Mouse (Mus musculus): ENCODE results near the gene Rasl12. TPM values are rescaled to one million over a fixed set of nuclear protein-coding genes. Genes with fewer than 3 reads are reported as not detected.

The Rasl12 gene
- polyA plus RNA-seq, 1 experiment: 7.8 TPM

- DNase-seq: no peak
- Histone ChIP-seq H3K27ac (ENCODE audit: control insufficient read depth, insufficient read depth, low read length) (no peak overlapping the region), H3K36me3 (ENCODE audit: control insufficient read depth, insufficient read depth, low read length) (no peaks in the 10 kb centered on the region), H3K4me1 (replicated peaks; ENCODE audit: control insufficient read depth, insufficient read depth, low read length) (no peaks in the 10 kb centered on the region), H3K27me3 (ENCODE audit: control insufficient read depth, insufficient read depth, low read length) (no peaks in the 10 kb centered on the region), H3K4me3 (ENCODE audit: control insufficient read depth, insufficient read depth, low read length) (no peak overlapping the region)
- no peak for TF ChIP-seq POLR2A (IDR thresholded peaks at IDR 0.05; ENCODE audit: control insufficient read depth, extremely low read depth, insufficient read depth, low read length, poor library complexity)
- TF ChIP-seq CTCF (IDR thresholded peaks at IDR 0.05; ENCODE audit: borderline replicate concordance, control insufficient read depth, extremely low read depth, insufficient read depth, low read length, poor library complexity): no peak
- 94% methylated on average over 5 of the region's 5 CpGs for WGBS
Observed at GRCm38 (mm10) chr9:65428003-65428402, 29.7 kb downstream of the Rasl12 start.

- Histone ChIP-seq H3K36me3 (ENCODE audit: control insufficient read depth, insufficient read depth, low read length) (no peaks in the 10 kb centered on the region), H3K27me3 (ENCODE audit: control insufficient read depth, insufficient read depth, low read length) (no peaks in the 10 kb centered on the region), H3K27ac (ENCODE audit: control insufficient read depth, insufficient read depth, low read length) (no peak overlapping the region), H3K4me3 (ENCODE audit: control insufficient read depth, insufficient read depth, low read length) (no peak overlapping the region), H3K4me1 (replicated peaks; ENCODE audit: control insufficient read depth, insufficient read depth, low read length) (no peaks in the 10 kb centered on the region)
- no peak for DNase-seq
- no peak for TF ChIP-seq CTCF (IDR thresholded peaks at IDR 0.05; ENCODE audit: borderline replicate concordance, control insufficient read depth, extremely low read depth, insufficient read depth, low read length, poor library complexity)
- TF ChIP-seq POLR2A (IDR thresholded peaks at IDR 0.05; ENCODE audit: control insufficient read depth, extremely low read depth, insufficient read depth, low read length, poor library complexity): no peak
Observed at GRCm38 (mm10) chr9:65430401-65430800, 32.1 kb downstream of the Rasl12 start.

DNA sequence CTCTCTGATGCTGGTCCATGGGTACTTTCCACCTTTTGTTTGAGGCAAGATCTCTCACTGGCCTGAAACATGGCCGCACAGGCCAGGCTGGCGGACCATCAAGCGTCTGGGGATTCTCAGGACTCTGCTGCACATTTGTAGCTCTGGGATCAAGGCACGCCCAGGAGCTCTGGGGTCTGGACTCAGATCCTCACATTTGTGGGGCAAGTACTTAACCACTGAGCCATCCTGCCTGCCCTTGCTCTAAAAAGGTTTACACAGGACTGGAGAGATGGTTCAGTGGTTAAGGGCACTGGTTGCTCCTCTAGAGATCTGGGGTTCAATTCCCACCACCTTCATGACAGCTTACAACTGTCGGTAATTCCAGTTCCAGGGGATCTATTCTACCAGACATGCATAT, 32.6 kb downstream of the Rasl12 start:
- TF ChIP-seq CTCF (IDR thresholded peaks at IDR 0.05; ENCODE audit: borderline replicate concordance, control insufficient read depth, extremely low read depth, insufficient read depth, low read length, poor library complexity) (no peak), POLR2A (IDR thresholded peaks at IDR 0.05; ENCODE audit: control insufficient read depth, extremely low read depth, insufficient read depth, low read length, poor library complexity) (no peak)
- DNase-seq: no peak
- Histone ChIP-seq H3K27me3 (ENCODE audit: control insufficient read depth, insufficient read depth, low read length) (no peaks in the 10 kb centered on the region), H3K4me3 (ENCODE audit: control insufficient read depth, insufficient read depth, low read length) (no peak overlapping the region), H3K4me1 (replicated peaks; ENCODE audit: control insufficient read depth, insufficient read depth, low read length) (no peaks in the 10 kb centered on the region), H3K27ac (ENCODE audit: control insufficient read depth, insufficient read depth, low read length) (no peak overlapping the region), H3K36me3 (ENCODE audit: control insufficient read depth, insufficient read depth, low read length) (no peaks in the 10 kb centered on the region)
- 95% methylated on average over 5 of the region's 5 CpGs for WGBS

DNA sequence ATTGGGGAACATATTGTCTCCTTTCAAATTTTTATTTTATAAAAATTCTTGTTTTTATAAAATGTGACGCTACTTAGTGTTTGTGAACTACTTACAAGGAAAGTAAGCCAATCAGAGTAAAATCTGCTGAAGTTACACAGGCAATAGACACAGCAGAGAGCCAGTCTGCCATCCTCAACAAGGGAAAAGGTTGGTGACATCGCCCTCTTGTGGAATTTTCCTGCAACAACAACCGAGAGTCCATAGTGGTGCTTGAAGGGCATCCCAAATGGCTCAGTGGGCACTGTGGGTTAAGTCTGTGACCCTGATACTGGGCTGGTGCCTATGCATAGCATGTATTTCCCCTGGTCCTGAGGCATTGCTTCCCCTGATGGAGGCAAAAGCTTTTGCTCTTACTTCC, 33.9 kb downstream of the Rasl12 start:
- Histone ChIP-seq H3K4me3 (ENCODE audit: control insufficient read depth, insufficient read depth, low read length) (no peak overlapping the region), H3K27me3 (ENCODE audit: control insufficient read depth, insufficient read depth, low read length) (no peaks in the 10 kb centered on the region), H3K36me3 (ENCODE audit: control insufficient read depth, insufficient read depth, low read length) (no peaks in the 10 kb centered on the region), H3K27ac (ENCODE audit: control insufficient read depth, insufficient read depth, low read length) (no peak overlapping the region), H3K4me1 (replicated peaks; ENCODE audit: control insufficient read depth, insufficient read depth, low read length) (peaks cover 4% of the 10 kb centered on the region)
- DNase-seq: peak; percentile 84
- 5% methylated on average over 3 of the region's 3 CpGs for WGBS
- TF ChIP-seq POLR2A (IDR thresholded peaks at IDR 0.05; ENCODE audit: control insufficient read depth, extremely low read depth, insufficient read depth, low read length, poor library complexity): no peak
- peak; percentile 23; the same call in 1 of the 2 replicates for TF ChIP-seq CTCF (IDR thresholded peaks at IDR 0.05; ENCODE audit: borderline replicate concordance, control insufficient read depth, extremely low read depth, insufficient read depth, low read length, poor library complexity)

- no peaks in the 10 kb centered on the region for H3K27me3 ChIP-seq (ENCODE audit: control insufficient read depth, insufficient read depth, low read length)
- peak; percentile 70 for DNase-seq
- 74% methylated on average over 5 of the region's 5 CpGs for WGBS
Observed at GRCm38 (mm10) chr9:65434140-65434539, 35.8 kb downstream of the Rasl12 start.

DNA sequence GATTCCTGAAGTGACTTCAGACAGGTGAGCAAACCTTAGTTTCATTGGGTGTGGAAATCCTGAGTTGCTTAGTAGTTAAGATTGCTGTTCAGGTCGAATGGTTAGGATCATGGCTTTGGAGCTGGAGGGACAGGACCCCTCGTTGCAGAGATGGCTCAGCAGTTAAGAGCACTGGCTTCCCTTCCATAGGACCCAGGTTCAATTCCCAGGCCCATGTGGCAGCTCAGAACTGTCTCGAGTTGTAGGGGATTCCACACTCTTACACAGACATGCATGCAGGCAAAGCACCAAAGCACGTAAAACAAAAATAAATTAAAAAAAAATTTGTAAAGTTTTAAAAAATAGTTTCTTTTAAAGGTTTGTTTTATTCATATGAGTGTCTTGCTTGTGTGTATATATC, 36.9 kb downstream of the Rasl12 start:
- peaks cover 5% of the 10 kb centered on the region for H3K36me3 ChIP-seq (ENCODE audit: control insufficient read depth, insufficient read depth, low read length)
- H3K27me3 ChIP-seq (ENCODE audit: control insufficient read depth, insufficient read depth, low read length): no peaks in the 10 kb centered on the region
- TF ChIP-seq POLR2A (IDR thresholded peaks at IDR 0.05; ENCODE audit: control insufficient read depth, extremely low read depth, insufficient read depth, low read length, poor library complexity) (no peak), CTCF (IDR thresholded peaks at IDR 0.05; ENCODE audit: borderline replicate concordance, control insufficient read depth, extremely low read depth, insufficient read depth, low read length, poor library complexity) (no peak)
- peaks cover 4% of the 10 kb centered on the region for H3K4me1 ChIP-seq (replicated peaks; ENCODE audit: control insufficient read depth, insufficient read depth, low read length)
- DNase-seq: no peak
- no peak overlapping the region for H3K4me3 ChIP-seq (ENCODE audit: control insufficient read depth, insufficient read depth, low read length)
- 76% methylated on average over 4 of the region's 4 CpGs for WGBS
- H3K27ac ChIP-seq (ENCODE audit: control insufficient read depth, insufficient read depth, low read length): no peak overlapping the region

More at GRCm38 (mm10) chr9:65434140-65434539, 35.8 kb downstream of the Rasl12 start:
- H3K27ac ChIP-seq (ENCODE audit: control insufficient read depth, insufficient read depth, low read length): no peak overlapping the region
- TF ChIP-seq CTCF (IDR thresholded peaks at IDR 0.05; ENCODE audit: borderline replicate concordance, control insufficient read depth, extremely low read depth, insufficient read depth, low read length, poor library complexity) (no peak), POLR2A (IDR thresholded peaks at IDR 0.05; ENCODE audit: control insufficient read depth, extremely low read depth, insufficient read depth, low read length, poor library complexity) (no peak)
- no peak overlapping the region for H3K4me3 ChIP-seq (ENCODE audit: control insufficient read depth, insufficient read depth, low read length)
- H3K36me3 ChIP-seq (ENCODE audit: control insufficient read depth, insufficient read depth, low read length): 0 out of 2 replicates have a peak, but pooled peaks cover under 1% of the 10 kb centered on the region
- H3K4me1 ChIP-seq (replicated peaks; ENCODE audit: control insufficient read depth, insufficient read depth, low read length): peaks cover 4% of the 10 kb centered on the region
